Mouse (Mus musculus) MEL (cell line): ENCODE results near the gene Tspan4. TPM values are rescaled to one million over a fixed set of nuclear protein-coding genes. Genes with fewer than 3 reads are reported as not detected.
A peak's percentile ranks its signal among the peaks of the same experiment; 100 is the strongest.

Experiments used
- DNase-seq: peaks from one replicate; pipeline ENCODE4 v3.0.0; 2011; ENCODE audit warnings: low read depth, low spot score
- H3K27ac ChIP-seq: 2 replicates; pipeline ENCODE4 v1.5.1; 2012; ENCODE audit warnings: low read depth, mild to moderate bottlenecking, control low read depth, low read length, moderate library complexity; ENCODE audit not compliant: control insufficient read depth
- H3K27me3 ChIP-seq, 2 experiments: fragments of 150-350 bp in 1 of 2; sonication (generic) in 1 of 2; 2 replicates each; pipeline ENCODE4 v1.6.1; 2012; ENCODE audit warnings: low read length in 2 of 2, mild to moderate bottlenecking in 2 of 2, improper control_type of control experiment in 1 of 2, moderate library complexity in 1 of 2; ENCODE audit not compliant: insufficient read depth in 2 of 2, control insufficient read depth in 1 of 2
- H3K36me3 ChIP-seq, 2 experiments: 2 replicates each; pipeline ENCODE4 v1.6.1; 2012 to 2014; ENCODE audit warnings: low read length in 2 of 2, improper control_type of control experiment in 1 of 2, inconsistent platforms in 1 of 2, mild to moderate bottlenecking in 1 of 2; ENCODE audit not compliant: insufficient read depth in 2 of 2, control insufficient read depth in 1 of 2
- H3K4me1 ChIP-seq, 2 experiments: fragments of 150-350 bp in 1 of 2; sonication (generic) in 1 of 2; 2 replicates each; pipeline ENCODE4 v1.6.1; 2012; ENCODE audit warnings: low read length in 2 of 2, improper control_type of control experiment in 1 of 2, mild to moderate bottlenecking in 1 of 2; ENCODE audit not compliant: insufficient read depth in 2 of 2, control insufficient read depth in 1 of 2
- H3K4me3 ChIP-seq, 2 experiments: fragments of 150-350 bp in 1 of 2; sonication (generic) in 1 of 2; 2 replicates each; pipeline ENCODE4 v1.5.1; 2012; ENCODE audit warnings: low read depth in 2 of 2, low read length in 2 of 2, mild to moderate bottlenecking in 2 of 2, moderate library complexity in 2 of 2, control low read depth in 1 of 2, improper control_type of control experiment in 1 of 2; ENCODE audit not compliant: control insufficient read depth in 1 of 2, insufficient read depth in 1 of 2
- H3K79me2 ChIP-seq: 2 replicates; pipeline ENCODE4 v1.6.1; 2012; ENCODE audit warnings: mild to moderate bottlenecking, low read length, moderate library complexity; ENCODE audit not compliant: control insufficient read depth, poor library complexity, insufficient read depth
- H3K9ac ChIP-seq: 2 replicates; pipeline ENCODE4 v1.6.1; 2012; ENCODE audit warnings: low read depth, mild to moderate bottlenecking, control low read depth, low read length, moderate library complexity; ENCODE audit not compliant: control insufficient read depth, poor library complexity, severe bottlenecking
- H3K9me3 ChIP-seq: fragments of 150-350 bp; sonication (generic); replicated peaks from 2 replicates; pipeline ENCODE4 v1.6.1; 2012; ENCODE audit warnings: mild to moderate bottlenecking, low read length, improper control_type of control experiment, moderate library complexity; ENCODE audit not compliant: insufficient read depth
- BHLHE40 ChIP-seq: IDR thresholded peaks from 2 replicates; pipeline ENCODE4 v1.6.1; 2012; ENCODE audit warnings: low read depth, mild to moderate bottlenecking, inconsistent platforms, low read length, improper control_type of control experiment, borderline replicate concordance
- CTCF ChIP-seq, 3 experiments: IDR thresholded peaks in 2 of 3; conservative IDR thresholded peaks in 1 of 3; 2 replicates each; pipeline ENCODE4 v1.5.1; 2011 to 2012; ENCODE audit warnings: low read length in 3 of 3, low read depth in 2 of 3, mild to moderate bottlenecking in 2 of 3, improper control_type of control experiment in 1 of 3, inconsistent platforms in 1 of 3, mixed read lengths in 1 of 3, moderate library complexity in 1 of 3; ENCODE audit not compliant: control insufficient read depth in 1 of 3, insufficient read depth in 1 of 3, poor library complexity in 1 of 3, severe bottlenecking in 1 of 3
- E2F4 ChIP-seq: IDR thresholded peaks from 2 replicates; pipeline ENCODE4 v1.6.1; 2011; ENCODE audit warnings: low read depth, low read length, improper control_type of control experiment, borderline replicate concordance
- ELF1 ChIP-seq: IDR thresholded peaks from 2 replicates; pipeline ENCODE4 v1.6.1; 2014; ENCODE audit warnings: low read depth, mild to moderate bottlenecking, inconsistent platforms, low read length, improper control_type of control experiment, moderate library complexity
- EP300 ChIP-seq, 2 experiments: IDR thresholded peaks; 2 replicates each; pipeline ENCODE4 v1.6.1; 2011; ENCODE audit warnings: improper control_type of control experiment in 2 of 2, low read length in 2 of 2, low read depth in 1 of 2, mild to moderate bottlenecking in 1 of 2
- ETS1 ChIP-seq: IDR thresholded peaks from 2 replicates; pipeline ENCODE4 v1.6.1; 2012; ENCODE audit warnings: low read depth, mild to moderate bottlenecking, inconsistent platforms, low read length, improper control_type of control experiment, moderate library complexity
- GABPA ChIP-seq: IDR thresholded peaks from 2 replicates; pipeline ENCODE4 v1.6.1; 2012; ENCODE audit warnings: low read depth, mild to moderate bottlenecking, inconsistent platforms, low read length, improper control_type of control experiment, moderate library complexity
- GATA1 ChIP-seq: IDR thresholded peaks from 2 replicates; pipeline ENCODE4 v1.6.1; 2011; ENCODE audit warnings: low read depth, low read length, improper control_type of control experiment
- HCFC1 ChIP-seq: IDR thresholded peaks from 2 replicates; pipeline ENCODE4 v1.6.1; 2012; ENCODE audit warnings: low read depth, mild to moderate bottlenecking, inconsistent platforms, low read length, improper control_type of control experiment, moderate library complexity
- KAT2A ChIP-seq: conservative IDR thresholded peaks from 2 replicates; pipeline ENCODE4 v1.6.1; 2012; ENCODE audit warnings: low read depth, low read length, improper control_type of control experiment, inconsistent platforms
- MAFK ChIP-seq: IDR thresholded peaks from 2 replicates; pipeline ENCODE4 v1.6.1; 2011; ENCODE audit warnings: low read depth, mild to moderate bottlenecking, low read length, improper control_type of control experiment, borderline replicate concordance
- MAX ChIP-seq: IDR thresholded peaks from 2 replicates; pipeline ENCODE4 v1.6.1; 2011; ENCODE audit warnings: low read length, improper control_type of control experiment
- MAZ ChIP-seq: IDR thresholded peaks from 2 replicates; pipeline ENCODE4 v1.6.1; 2012; ENCODE audit warnings: low read depth, mild to moderate bottlenecking, inconsistent platforms, low read length, improper control_type of control experiment
- MEF2A ChIP-seq: IDR thresholded peaks from 2 replicates; pipeline ENCODE4 v1.6.1; 2014; ENCODE audit warnings: low read depth, mild to moderate bottlenecking, inconsistent platforms, low read length, improper control_type of control experiment; ENCODE audit not compliant: poor library complexity, insufficient replicate concordance, severe bottlenecking; ENCODE audit errors: extremely low read depth
- MXI1 ChIP-seq: IDR thresholded peaks from 2 replicates; pipeline ENCODE4 v1.6.1; 2011; ENCODE audit warnings: mild to moderate bottlenecking, low read depth, low read length, improper control_type of control experiment
- MYB ChIP-seq: IDR thresholded peaks from 2 replicates; pipeline ENCODE4 v1.6.1; 2011; ENCODE audit warnings: mild to moderate bottlenecking, low read depth, low read length, improper control_type of control experiment
- MYC ChIP-seq: IDR thresholded peaks from 2 replicates; pipeline ENCODE4 v1.6.1; 2011; ENCODE audit warnings: low read depth, mild to moderate bottlenecking, low read length, improper control_type of control experiment, moderate library complexity
- NELFE ChIP-seq: IDR thresholded peaks from 2 replicates; pipeline ENCODE4 v1.6.1; 2011; ENCODE audit warnings: low read depth, low read length, improper control_type of control experiment
- NRF1 ChIP-seq: IDR thresholded peaks from 2 replicates; pipeline ENCODE4 v1.6.1; 2014; ENCODE audit warnings: low read depth, mild to moderate bottlenecking, inconsistent platforms, low read length, improper control_type of control experiment, moderate library complexity; ENCODE audit not compliant: poor library complexity, insufficient read depth, severe bottlenecking
- POLR2A ChIP-seq, 2 experiments: IDR thresholded peaks; 2 replicates each; pipeline ENCODE4 v1.6.1; 2011 to 2012; ENCODE audit warnings: low read length in 2 of 2, mild to moderate bottlenecking in 2 of 2, control low read depth in 1 of 2, improper control_type of control experiment in 1 of 2, low read depth in 1 of 2, moderate library complexity in 1 of 2; ENCODE audit not compliant: control insufficient read depth in 1 of 2, insufficient read depth in 1 of 2, poor library complexity in 1 of 2
- POLR2AphosphoS2 ChIP-seq: IDR thresholded peaks from 2 replicates; pipeline ENCODE4 v1.6.1; 2011; ENCODE audit warnings: low read length, improper control_type of control experiment
- POLR2AphosphoS5 ChIP-seq: IDR thresholded peaks from 2 replicates; pipeline ENCODE4 v1.6.1; 2012; ENCODE audit warnings: low read depth, borderline replicate concordance, mild to moderate bottlenecking, inconsistent platforms, low read length, moderate library complexity, mixed read lengths
- RAD21 ChIP-seq: IDR thresholded peaks from 2 replicates; pipeline ENCODE4 v1.6.1; 2011; ENCODE audit warnings: mild to moderate bottlenecking, low read depth, low read length, improper control_type of control experiment
- RCOR1 ChIP-seq: IDR thresholded peaks from 2 replicates; pipeline ENCODE4 v1.6.1; 2012; ENCODE audit warnings: low read depth, mild to moderate bottlenecking, inconsistent platforms, low read length, improper control_type of control experiment
- SIN3A ChIP-seq: IDR thresholded peaks from 2 replicates; pipeline ENCODE4 v1.6.1; 2012; ENCODE audit warnings: low read length, improper control_type of control experiment, inconsistent platforms
- SMC3 ChIP-seq: IDR thresholded peaks from 2 replicates; pipeline ENCODE4 v1.6.1; 2011; ENCODE audit warnings: low read depth, low read length, improper control_type of control experiment
- TAL1 ChIP-seq: IDR thresholded peaks from 2 replicates; pipeline ENCODE4 v1.6.1; 2012; ENCODE audit warnings: mild to moderate bottlenecking, inconsistent platforms, low read length, moderate library complexity, mixed read lengths
- TBP ChIP-seq: IDR thresholded peaks from 2 replicates; pipeline ENCODE4 v1.8.0; 2011; ENCODE audit warnings: low read depth, low read length, improper control_type of control experiment
- TCF12 ChIP-seq: IDR thresholded peaks from 2 replicates; pipeline ENCODE4 v1.6.1; 2014; ENCODE audit warnings: low read depth, mild to moderate bottlenecking, inconsistent platforms, low read length, improper control_type of control experiment, moderate library complexity
- UBTF ChIP-seq: IDR thresholded peaks from 2 replicates; pipeline ENCODE4 v1.6.1; 2012; ENCODE audit warnings: low read depth, mild to moderate bottlenecking, inconsistent platforms, low read length, improper control_type of control experiment, moderate library complexity, borderline replicate concordance; ENCODE audit not compliant: insufficient read depth
- USF2 ChIP-seq, 2 experiments: IDR thresholded peaks; 2 replicates each; pipeline ENCODE4 v1.6.1; 2011 to 2012; ENCODE audit warnings: improper control_type of control experiment in 2 of 2, low read length in 2 of 2, borderline replicate concordance in 1 of 2, inconsistent platforms in 1 of 2, low read depth in 1 of 2, mild to moderate bottlenecking in 1 of 2; ENCODE audit not compliant: insufficient read depth in 1 of 2
- ZC3H11A ChIP-seq: IDR thresholded peaks from 2 replicates; pipeline ENCODE4 v1.6.1; 2012; ENCODE audit warnings: low read depth, mild to moderate bottlenecking, inconsistent platforms, low read length, improper control_type of control experiment
- ZKSCAN1 ChIP-seq: IDR thresholded peaks from 2 replicates; pipeline ENCODE4 v1.6.1; 2012; ENCODE audit warnings: low read depth, mild to moderate bottlenecking, inconsistent platforms, low read length, improper control_type of control experiment, moderate library complexity
- ZMIZ1 ChIP-seq: IDR thresholded peaks from 2 replicates; pipeline ENCODE4 v1.6.1; 2012; ENCODE audit warnings: low read depth, mild to moderate bottlenecking, inconsistent platforms, low read length, improper control_type of control experiment, moderate library complexity
- ZNF384 ChIP-seq: IDR thresholded peaks from 2 replicates; pipeline ENCODE4 v1.6.1; 2012; ENCODE audit warnings: low read depth, mild to moderate bottlenecking, inconsistent platforms, low read length, improper control_type of control experiment
- polyA plus RNA-seq, 2 experiments: library from polyadenylated mRNA; stranded (reverse) in 1 of 2; unstranded in 1 of 2; fragments of >175 nt in 1 of 2; fragments of >200 nt in 1 of 2; gene quantifications; 2 replicates each; pipeline versions ENCODE4 v1.2.1 to v1.2.4; 2012; ENCODE audit warnings: low replicate concordance in 2 of 2, low read depth in 1 of 2; ENCODE audit not compliant: insufficient read length in 2 of 2, insufficient read depth in 1 of 2, missing spikeins in 1 of 2
- total RNA-seq: library from RNA; depleted of rRNA; stranded (reverse); fragments of 300-350 nt; gene quantifications from 2 replicates; pipeline ENCODE4 v1.2.3, GENCODE M21; 2012

The Tspan4 gene
- total and polyA plus RNA-seq, 3 experiments, result 97.9 to 110 TPM; not detected in 1

DNA sequence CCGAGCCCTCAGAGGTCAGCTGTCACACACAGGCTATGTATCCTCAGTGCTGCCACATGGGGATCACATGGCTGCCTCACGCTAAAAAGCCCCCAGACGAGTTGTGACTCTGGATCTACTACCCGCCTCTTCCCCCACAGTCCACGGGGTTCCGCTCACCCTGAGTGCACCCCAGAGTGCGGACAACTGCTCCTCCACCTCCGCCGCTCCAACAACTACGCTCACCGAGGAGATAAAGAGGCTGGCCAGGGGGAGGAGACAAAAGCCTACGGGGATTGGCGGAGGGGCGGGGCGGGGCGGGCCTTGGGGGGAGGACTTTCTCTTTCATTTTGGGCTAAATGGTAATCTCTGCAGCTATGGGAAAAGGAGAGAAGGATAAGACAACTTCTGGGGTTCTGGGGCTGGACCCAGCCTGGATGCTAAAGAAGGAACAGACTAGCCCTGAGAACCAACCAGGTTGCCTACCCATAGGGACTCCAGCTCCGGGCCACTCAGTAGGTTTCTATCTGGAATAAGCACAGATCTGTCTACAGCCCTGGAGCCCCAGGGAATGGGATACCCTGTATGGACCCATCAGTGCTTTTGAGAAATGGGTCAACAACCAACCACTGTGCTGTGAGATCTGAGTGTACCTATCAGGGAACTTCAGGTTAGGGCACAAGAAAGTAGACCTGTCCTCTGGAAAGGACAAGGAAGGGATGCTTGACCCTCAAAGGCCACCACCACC lies 39.7 kb upstream of the Tspan4 start:
- peaks cover 0 to 20% of the 10 kb centered on the region in 2 experiments; a peak in 2 of 4 replicates for H3K36me3 ChIP-seq
- H3K27ac ChIP-seq, result peak overlapping the region; percentile 52
- DNase-seq, result peak; percentile 86
- peaks cover 28% of the 10 kb centered on the region for H3K79me2 ChIP-seq
- H3K9ac ChIP-seq, result peak overlapping the region; percentile 70
- peaks cover 4 to 22% of the 10 kb centered on the region in 2 experiments; a peak in 3 of 4 replicates for H3K4me1 ChIP-seq
- no peaks in the 10 kb centered on the region for H3K9me3 ChIP-seq
- peak overlapping the region; percentile 51 to 66 for H3K4me3 ChIP-seq
- H3K27me3 ChIP-seq, result no peaks in the 10 kb centered on the region
- TF ChIP-seq TCF12 (0 out of 2 replicates have a peak, but pooled peaks have one; percentile 38), EP300 (IDR thresholded peaks at IDR 0.05; ENCODE audit: low read depth in 1 of 2, low read length in 2 of 2) (0 out of 4 replicates have a peak, but pooled peaks of 1 of the 2 experiments have one; percentile 8), GATA1 (no peak), MYC (no peak), ZMIZ1 (0 out of 2 replicates have a peak, but pooled peaks have one; percentile 57), MXI1 (peak; percentile 76), E2F4 (no peak), ELF1 (no peak), UBTF (no peak), POLR2AphosphoS5 (no peak), ZKSCAN1 (no peak), POLR2AphosphoS2 (no peak), MYB (no peak), ZC3H11A (no peak), RAD21 (no peak), POLR2A (IDR thresholded peaks at IDR 0.05; ENCODE audit: control insufficient read depth in 1 of 2, insufficient read depth in 1 of 2, low read depth in 1 of 2, low read length in 2 of 2, poor library complexity in 1 of 2) (peak; percentile 53 to 78; a peak in 2 of 4 replicates), NELFE (peak; percentile 61), TAL1 (no peak), USF2 (IDR thresholded peaks at IDR 0.05; ENCODE audit: borderline replicate concordance in 1 of 2, insufficient read depth in 1 of 2, low read depth in 1 of 2, low read length in 2 of 2) (no peak), SMC3 (no peak), MAX (peak; percentile 39; the same call in 1 of the 2 replicates), GABPA (no peak), BHLHE40 (no peak), ZNF384 (no peak), ETS1 (no peak), KAT2A (no peak), SIN3A (peak; percentile 75), CTCF (IDR thresholded peaks at IDR 0.05 in 2 of 3, conservative IDR thresholded peaks at IDR 0.05 in 1 of 3; ENCODE audit: control insufficient read depth in 1 of 3, insufficient read depth in 1 of 3, low read depth in 2 of 3, low read length in 3 of 3, poor library complexity in 1 of 3, severe bottlenecking in 1 of 3) (no peak), MAFK (no peak), HCFC1 (peak; percentile 48; the same call in 1 of the 2 replicates), RCOR1 (no peak), TBP (peak; percentile 14; the same call in 1 of the 2 replicates), MAZ (no peak), MEF2A (no peak), NRF1 (no peak)
